Mouse (Mus musculus): Measurements from ENCODE around the gene Espnl.

Gene Espnl

GRCm38 (mm10) chr1:91380453-91381090, 58.7 kb downstream of the Espnl start:
- DNase-seq (ENCODE audit: low read depth, low spot score), result peak; percentile 90

- no peak for DNase-seq (ENCODE audit: low read depth, low spot score)
These were observed 59.2 kb downstream of the Espnl start for GRCm38 (mm10) chr1:91381091-91381471.

GRCm38 (mm10) chr1:91390369-91390768, 68.5 kb downstream of the Espnl start:
- DNase-seq (ENCODE audit: low read depth, low spot score), result no peak

- DNase-seq (ENCODE audit: low read depth, low spot score), result peak; percentile 26
These were observed 76.0 kb downstream of the Espnl start for GRCm38 (mm10) chr1:91397927-91398259.

Data from brain, adult 2 months (tissue).